Mouse (Mus musculus): Measurements from ENCODE around the gene Gm2035. TPM values are rescaled to one million over a fixed set of nuclear protein-coding genes. Genes with fewer than 3 reads are reported as not detected.
"Not testable (repeated sequence)": the region's sequence is repeated elsewhere in the genome, so short reads cannot be mapped to it uniquely, and the experiment has no call there.

Gene Gm2035
- total RNA-seq (2012; rRNA removed) (not detected in 2 replicates), total RNA-seq (2014; rRNA removed) (not detected in 2 replicates), polyA plus RNA-seq (2012; ENCODE audit: insufficient read length, low read depth) (not detected in 2 replicates)

- dilution Hi-C loops (cut with MboI; ENCODE audit: extremely low pct_ligation_motif_present, extremely low pct_unique_long_range_greater_than_20kb, low sequenced_read_pairs); in situ Hi-C loops (cut with MboI; ENCODE audit: low pct_ligation_motif_present, low pct_unique_long_range_greater_than_20kb, low sequenced_read_pairs); H3K9ac ChIP-seq (ENCODE audit: insufficient read depth, low read depth); H3K9me3 ChIP-seq (replicated peaks; ENCODE audit: low read length); H3K4me3 ChIP-seq (replicated peaks in 1 of 3; ENCODE audit: low read depth in 2 of 3, low read length in 2 of 3, poor library complexity in 1 of 3); H3K36me3 ChIP-seq (replicated peaks in 1 of 2; ENCODE audit: control insufficient read depth in 1 of 2, insufficient read depth in 1 of 2, low read length in 1 of 2); H3K4me2 ChIP-seq (ENCODE audit: insufficient read depth, low read depth, poor library complexity, severe bottlenecking); DNase-seq (ENCODE audit: extremely low read depth); H3K4me1 ChIP-seq (ENCODE audit: control insufficient read depth in 1 of 2, insufficient read depth in 2 of 2); H3K27ac ChIP-seq (ENCODE audit: insufficient read depth, low read depth); H3K27me3 ChIP-seq (replicated peaks); H3K79me2 ChIP-seq (replicated peaks; ENCODE audit: control insufficient read depth, extremely low read depth, insufficient read depth, poor library complexity, severe bottlenecking): not testable (repeated sequence)
Measured at GRCm38 (mm10) chr12:87919721-87920120, at the start of gene Gm2035. Gene Gm2035, minus strand, starts transcription at chr12:87919857.

GRCm38 (mm10) chr12:87953780-87954179 is 34.1 kb upstream of the Gm2035 start, which contains the start of gene Gm2042:
Gene Gm2042, plus strand, starts transcription at chr12:87954080.
- H3K27me3 ChIP-seq (replicated peaks); H3K9ac ChIP-seq (ENCODE audit: insufficient read depth, low read depth); H3K79me2 ChIP-seq (replicated peaks; ENCODE audit: control insufficient read depth, extremely low read depth, insufficient read depth, poor library complexity, severe bottlenecking); dilution Hi-C loops (cut with MboI; ENCODE audit: extremely low pct_ligation_motif_present, extremely low pct_unique_long_range_greater_than_20kb, low sequenced_read_pairs); DNase-seq (ENCODE audit: extremely low read depth); H3K36me3 ChIP-seq (replicated peaks in 1 of 2; ENCODE audit: control insufficient read depth in 1 of 2, insufficient read depth in 1 of 2, low read length in 1 of 2); H3K4me3 ChIP-seq (replicated peaks in 1 of 3; ENCODE audit: low read depth in 2 of 3, low read length in 2 of 3, poor library complexity in 1 of 3); in situ Hi-C loops (cut with MboI; ENCODE audit: low pct_ligation_motif_present, low pct_unique_long_range_greater_than_20kb, low sequenced_read_pairs); H3K4me1 ChIP-seq (ENCODE audit: control insufficient read depth in 1 of 2, insufficient read depth in 2 of 2); H3K27ac ChIP-seq (ENCODE audit: insufficient read depth, low read depth); H3K9me3 ChIP-seq (replicated peaks; ENCODE audit: low read length); H3K4me2 ChIP-seq (ENCODE audit: insufficient read depth, low read depth, poor library complexity, severe bottlenecking): not testable (repeated sequence)

GRCm38 (mm10) chr12:87895070-87895469 is 24.6 kb downstream of the Gm2035 start, which contains the start of gene Gm2022:
Gene Gm2022, plus strand, starts transcription at chr12:87895370.
- H3K9me3 ChIP-seq (replicated peaks; ENCODE audit: low read length); H3K27me3 ChIP-seq (replicated peaks); H3K4me1 ChIP-seq (ENCODE audit: control insufficient read depth in 1 of 2, insufficient read depth in 2 of 2); dilution Hi-C loops (cut with MboI; ENCODE audit: extremely low pct_ligation_motif_present, extremely low pct_unique_long_range_greater_than_20kb, low sequenced_read_pairs); H3K4me2 ChIP-seq (ENCODE audit: insufficient read depth, low read depth, poor library complexity, severe bottlenecking); H3K4me3 ChIP-seq (replicated peaks in 1 of 3; ENCODE audit: low read depth in 2 of 3, low read length in 2 of 3, poor library complexity in 1 of 3); in situ Hi-C loops (cut with MboI; ENCODE audit: low pct_ligation_motif_present, low pct_unique_long_range_greater_than_20kb, low sequenced_read_pairs); H3K27ac ChIP-seq (ENCODE audit: insufficient read depth, low read depth); H3K36me3 ChIP-seq (replicated peaks in 1 of 2; ENCODE audit: control insufficient read depth in 1 of 2, insufficient read depth in 1 of 2, low read length in 1 of 2); DNase-seq (ENCODE audit: extremely low read depth); H3K79me2 ChIP-seq (replicated peaks; ENCODE audit: control insufficient read depth, extremely low read depth, insufficient read depth, poor library complexity, severe bottlenecking); H3K9ac ChIP-seq (ENCODE audit: insufficient read depth, low read depth): not testable (repeated sequence)

GRCm38 (mm10) chr12:87873772-87874171 is 45.9 kb downstream of the Gm2035 start, which contains the start of gene Gm2016:
Gene Gm2016, plus strand, starts transcription at chr12:87874072.
- H3K4me2 ChIP-seq (ENCODE audit: insufficient read depth, low read depth, poor library complexity, severe bottlenecking); H3K4me3 ChIP-seq (replicated peaks in 1 of 3; ENCODE audit: low read depth in 2 of 3, low read length in 2 of 3, poor library complexity in 1 of 3); H3K79me2 ChIP-seq (replicated peaks; ENCODE audit: control insufficient read depth, extremely low read depth, insufficient read depth, poor library complexity, severe bottlenecking); dilution Hi-C loops (cut with MboI; ENCODE audit: extremely low pct_ligation_motif_present, extremely low pct_unique_long_range_greater_than_20kb, low sequenced_read_pairs); DNase-seq (ENCODE audit: extremely low read depth); H3K27ac ChIP-seq (ENCODE audit: insufficient read depth, low read depth); H3K9me3 ChIP-seq (replicated peaks; ENCODE audit: low read length); H3K9ac ChIP-seq (ENCODE audit: insufficient read depth, low read depth); in situ Hi-C loops (cut with MboI; ENCODE audit: low pct_ligation_motif_present, low pct_unique_long_range_greater_than_20kb, low sequenced_read_pairs); H3K4me1 ChIP-seq (ENCODE audit: control insufficient read depth in 1 of 2, insufficient read depth in 2 of 2); H3K36me3 ChIP-seq (replicated peaks in 1 of 2; ENCODE audit: control insufficient read depth in 1 of 2, insufficient read depth in 1 of 2, low read length in 1 of 2); H3K27me3 ChIP-seq (replicated peaks): not testable (repeated sequence)

Other genes starting within 250 kb of the Gm2035 start
- gene Gm21319, start 144.1 kb downstream of the Gm2035 start, total RNA-seq (2012; rRNA removed): not detected in 2 replicates
- gene Gm21319, start 144.1 kb downstream of the Gm2035 start, total RNA-seq (2014; rRNA removed): not detected in 2 replicates
- gene Gm21319, start 144.1 kb downstream of the Gm2035 start, polyA plus RNA-seq (2012; ENCODE audit: insufficient read length, low read depth): not detected in 2 replicates
- not detected in 2 replicates for gene Gm21936, start 124.3 kb downstream of the Gm2035 start, total RNA-seq (2012; rRNA removed)
- gene Gm21936, start 124.3 kb downstream of the Gm2035 start, total RNA-seq (2014; rRNA removed): not detected in 2 replicates
- not detected in 2 replicates for gene Gm21936, start 124.3 kb downstream of the Gm2035 start, polyA plus RNA-seq (2012; ENCODE audit: insufficient read length, low read depth)
- gene BB287469, start 103.3 kb downstream of the Gm2035 start, total RNA-seq (2012; rRNA removed): not detected in 2 replicates
- gene BB287469, start 103.3 kb downstream of the Gm2035 start, total RNA-seq (2014; rRNA removed): not detected in 2 replicates
- not detected in 2 replicates for gene BB287469, start 103.3 kb downstream of the Gm2035 start, polyA plus RNA-seq (2012; ENCODE audit: insufficient read length, low read depth)
- not detected in 2 replicates for gene Gm2001, start 77.5 kb downstream of the Gm2035 start, total RNA-seq (2012; rRNA removed)
- not detected in 2 replicates for gene Gm2001, start 77.5 kb downstream of the Gm2035 start, total RNA-seq (2014; rRNA removed)
- not detected in 2 replicates for gene Gm2001, start 77.5 kb downstream of the Gm2035 start, polyA plus RNA-seq (2012; ENCODE audit: insufficient read length, low read depth)
- not detected in 2 replicates for gene Gm2016, start 45.8 kb downstream of the Gm2035 start, total RNA-seq (2012; rRNA removed)
- not detected in 2 replicates for gene Gm2016, start 45.8 kb downstream of the Gm2035 start, total RNA-seq (2014; rRNA removed)
- gene Gm2016, start 45.8 kb downstream of the Gm2035 start, polyA plus RNA-seq (2012; ENCODE audit: insufficient read length, low read depth): not detected in 2 replicates
- gene Gm2022, start 24.5 kb downstream of the Gm2035 start, total RNA-seq (2012; rRNA removed): not detected in 2 replicates
- gene Gm2022, start 24.5 kb downstream of the Gm2035 start, total RNA-seq (2014; rRNA removed): not detected in 2 replicates
- not detected in 2 replicates for gene Gm2022, start 24.5 kb downstream of the Gm2035 start, polyA plus RNA-seq (2012; ENCODE audit: insufficient read length, low read depth)
- not detected in 2 replicates for gene Gm2042, start 34.2 kb upstream of the Gm2035 start, total RNA-seq (2012; rRNA removed)
- not detected in 2 replicates for gene Gm2042, start 34.2 kb upstream of the Gm2035 start, total RNA-seq (2014; rRNA removed)
- not detected in 2 replicates for gene Gm2042, start 34.2 kb upstream of the Gm2035 start, polyA plus RNA-seq (2012; ENCODE audit: insufficient read length, low read depth)
- gene Gm2075, start 92.0 kb upstream of the Gm2035 start, total RNA-seq (2012; rRNA removed): not detected in 2 replicates
- gene Gm2075, start 92.0 kb upstream of the Gm2035 start, total RNA-seq (2014; rRNA removed): not detected in 2 replicates
- gene Gm2075, start 92.0 kb upstream of the Gm2035 start, polyA plus RNA-seq (2012; ENCODE audit: insufficient read length, low read depth): not detected in 2 replicates
- gene Gm6803, start 98.9 kb upstream of the Gm2035 start, total RNA-seq (2012; rRNA removed): not detected in 2 replicates
- not detected in 2 replicates for gene Gm6803, start 98.9 kb upstream of the Gm2035 start, total RNA-seq (2014; rRNA removed)
- not detected in 2 replicates for gene Gm6803, start 98.9 kb upstream of the Gm2035 start, polyA plus RNA-seq (2012; ENCODE audit: insufficient read length, low read depth)
- not detected in 2 replicates for gene Gm2056, start 107.1 kb upstream of the Gm2035 start, total RNA-seq (2012; rRNA removed)
- gene Gm2056, start 107.1 kb upstream of the Gm2035 start, total RNA-seq (2014; rRNA removed): not detected in 2 replicates
- gene Gm2056, start 107.1 kb upstream of the Gm2035 start, polyA plus RNA-seq (2012; ENCODE audit: insufficient read length, low read depth): not detected in 2 replicates
- gene Gm16368, start 163.8 kb upstream of the Gm2035 start, total RNA-seq (2012; rRNA removed): not detected in 2 replicates
- not detected in 2 replicates for gene Gm16368, start 163.8 kb upstream of the Gm2035 start, total RNA-seq (2014; rRNA removed)
- gene Gm16368, start 163.8 kb upstream of the Gm2035 start, polyA plus RNA-seq (2012; ENCODE audit: insufficient read length, low read depth): not detected in 2 replicates

Data from CH12.LX (cell line).